Comparison of ENCODE assay signal across 33 mouse cellular contexts in genomic region chr2:92385113-92386051, GRCm38 (mm10). TPM values are rescaled to one million over a fixed set of nuclear protein-coding genes. Genes with fewer than 3 reads are reported as not detected.
DNase-seq lines count a peak whose midpoint lies in the region; ATAC-seq and TF ChIP-seq lines count a peak whose summit lies in the region.
"Had no signal": no experiment of that assay in that cellular context is flagged by ENCODE, and none has a peak within 500 bp of the region (broad histone marks: within the 10 kb centered on the region; RNA-seq: fewer than 3 reads in every experiment).

No protein-coding gene starts in this region.

- no peaks in the 10 kb centered on the region for H3K27me3 ChIP-seq in myocyte (ENCODE audit: control insufficient read depth, insufficient read depth, insufficient read length)
- H3K27me3 ChIP-seq in midbrain, postnatal 0 days (ENCODE audit: insufficient read depth, low read length), result no peaks in the 10 kb centered on the region
- H3K27me3 ChIP-seq: embryonic facial prominence, embryonic 12.5 days; forebrain, embryonic 15.5 days; hindbrain, embryonic 15.5 days; midbrain, embryonic 13.5 days; neural tube, embryonic 15.5 days; stomach, embryonic 15.5 days had no signal

- H3K27ac ChIP-seq in left cerebral cortex, adult 2 months, result peak overlapping the region; percentile 51
- no peak overlapping the region for H3K27ac ChIP-seq in midbrain, postnatal 0 days (ENCODE audit: low read depth, low read length)
- H3K27ac ChIP-seq: embryonic facial prominence, embryonic 12.5 days; forebrain, embryonic 15.5 days; hindbrain, embryonic 15.5 days; midbrain, embryonic 13.5 days; neural tube, embryonic 15.5 days; stomach, embryonic 15.5 days had no signal

- H3K79me2 ChIP-seq in myocyte (ENCODE audit: control insufficient read depth, insufficient read depth), result no peaks in the 10 kb centered on the region

- no peak for ATAC-seq in midbrain, postnatal 0 days (ENCODE audit: low FRiP score)
- ATAC-seq: activated CD4-positive, CD25-positive, alpha-beta regulatory T cell, adult 4 months; forebrain, embryonic 15.5 days; inflammation-experienced regulatory T-cells, adult 6 months; lung, postnatal 0 days; midbrain, embryonic 13.5 days had no signal

- TF ChIP-seq CTCF in left cerebral cortex, adult 2 months (IDR thresholded peaks at IDR 0.05), result no peak; the same call in 1 of the 2 replicates
- TF ChIP-seq CTCF in midbrain, postnatal 0 days (IDR thresholded peaks at IDR 0.05), result no peak

- H3K4me2 ChIP-seq in myocyte (ENCODE audit: low read depth), result no peak overlapping the region
- no peak overlapping the region for H3K4me2 ChIP-seq in midbrain, postnatal 0 days (ENCODE audit: low read depth, low read length, poor library complexity, severe bottlenecking)
- H3K4me2 ChIP-seq: embryonic facial prominence, embryonic 12.5 days; forebrain, embryonic 15.5 days; heart, embryonic 12.5 days; hindbrain, embryonic 15.5 days; midbrain, embryonic 13.5 days; neural tube, embryonic 15.5 days; stomach, embryonic 15.5 days had no signal

- no peaks in the 10 kb centered on the region for H3K36me3 ChIP-seq in myocyte (ENCODE audit: control insufficient read depth, insufficient read depth)
- peaks cover 67% of the 10 kb centered on the region for H3K36me3 ChIP-seq in midbrain, postnatal 0 days (ENCODE audit: insufficient read depth, low read length)

- H3ac ChIP-seq in myocyte (ENCODE audit: control insufficient read depth, insufficient read length), result no peak overlapping the region

- intact Hi-C loops in left cerebral cortex, adult 2 months (cut with DNase I), result no loop called here
- intact Hi-C loops in left cerebral cortex, postnatal 4 days (cut with DNase I), result no loop called here

- no peak for TF ChIP-seq POLR2A in myocyte (IDR thresholded peaks at IDR 0.05; ENCODE audit: insufficient read length, low read depth)

- no peak overlapping the region for H3K9ac ChIP-seq in midbrain, postnatal 0 days (replicated peaks; ENCODE audit: low read length, poor library complexity, severe bottlenecking)
- H3K9ac ChIP-seq: embryonic facial prominence, embryonic 12.5 days; forebrain, embryonic 15.5 days; hindbrain, embryonic 15.5 days; midbrain, embryonic 13.5 days; neural tube, embryonic 15.5 days; stomach, embryonic 15.5 days had no signal

- 79% methylated on average over 22 of the region's 22 CpGs for WGBS in midbrain, postnatal 0 days

- peak; percentile 68 for DNase-seq in cerebellum, adult 9-11 months
- no peak for DNase-seq in cerebellum, adult 11 months
- no peak for DNase-seq in left cerebral cortex, adult 2 months (ENCODE audit: extremely low spot score in 1 of 2, low spot score in 2 of 2)
- no peak for DNase-seq in left cerebral cortex, postnatal 4 days
- peak; percentile 40 for DNase-seq in ES-CJ7 (ENCODE audit: low read depth, low spot score)
- no peak for DNase-seq in midbrain, postnatal 0 days (ENCODE audit: low spot score)
- DNase-seq: adrenal gland, adult 2 months; adrenal gland, postnatal 36 days; embryo, embryonic 11 days; gastrocnemius, postnatal 25 days; heart, adult 18-20 months; heart, postnatal 4 days; kidney, adult 11 months; kidney, postnatal 14 days; liver; lung, postnatal 4 days; retina, postnatal 1 day; right cerebral cortex, postnatal 14 days; thymus, adult 18-20 months; thymus, postnatal 25 days had no signal

- H3K4me1 ChIP-seq in midbrain, postnatal 0 days (ENCODE audit: insufficient read depth, low read length), result peaks cover 11% of the 10 kb centered on the region

- no peak overlapping the region for H3K4me3 ChIP-seq in left cerebral cortex, adult 2 months
- no peak overlapping the region for H3K4me3 ChIP-seq in myocyte
- H3K4me3 ChIP-seq in midbrain, postnatal 0 days (ENCODE audit: low read depth, low read length), result no peak overlapping the region
- H3K4me3 ChIP-seq: embryonic facial prominence, embryonic 12.5 days; forebrain, embryonic 15.5 days; heart, embryonic 12.5 days; hindbrain, embryonic 15.5 days; megakaryocyte, embryonic 14.5 days; midbrain, embryonic 13.5 days; neural tube, embryonic 15.5 days; stomach, embryonic 15.5 days had no signal

- H3K9me3 ChIP-seq in midbrain, postnatal 0 days (ENCODE audit: low read length), result no peaks in the 10 kb centered on the region
- H3K9me3 ChIP-seq: embryonic facial prominence, embryonic 12.5 days; forebrain, embryonic 15.5 days; heart, embryonic 12.5 days; hindbrain, embryonic 15.5 days; megakaryocyte, embryonic 14.5 days; midbrain, embryonic 13.5 days; neural tube, embryonic 15.5 days; stomach, embryonic 15.5 days had no signal

TF ChIP-seq in myocyte, 11 proteins besides CTCF, POLR2A, EP300 and RAD21:
- TF ChIP-seq MYOG (IDR thresholded peaks at IDR 0.05; ENCODE audit: control insufficient read depth in 1 of 3, insufficient read depth in 1 of 3, insufficient read length in 2 of 3, low read depth in 2 of 3) (no peak), POLR2AphosphoS2 (IDR thresholded peaks at IDR 0.05; ENCODE audit: insufficient read length, low read depth) (peak; percentile 33)

RNA-seq across cellular contexts. Expression of gene 1700029I15Rik, which starts 3.0 kb away (rescaled TPM):
- 1 to 10 TPM; 5.3 TPM for total RNA-seq in left cerebral cortex, adult 2 months (2021)
- total RNA-seq in left cerebral cortex, postnatal 4 days (2021), result 1 to 10 TPM; 2.8 to 3.2 TPM
- polyA plus RNA-seq in myocyte (2012; fragmentation: generic; extraction: Trizol), result 0.91 TPM
- 0.76 and 8.6 TPM in 2 replicates for total RNA-seq in midbrain, postnatal 0 days (2014; rRNA removed)
- 3.1 and 4.7 TPM in 2 replicates for polyA plus RNA-seq in midbrain, postnatal 0 days (2015; fragmentation: Nextera tagmentation; extraction: Ambion mirVana)

RNA-seq across cellular contexts. Expression of gene Large2, which starts 10.7 kb away (rescaled TPM):
- total RNA-seq in left cerebral cortex, adult 2 months (2021), result 1 to 10 TPM in 1 of 2 experiments, under 1 TPM in 1; 0.72 to 1.0 TPM
- total RNA-seq in left cerebral cortex, postnatal 4 days (2021), result under 1 TPM; 0.60 to 0.72 TPM
- polyA plus RNA-seq in myocyte (2012; fragmentation: generic; extraction: Trizol), result 0.11 TPM
- total RNA-seq in midbrain, postnatal 0 days (2014; rRNA removed), result 1.4 TPM in 2 replicates
- polyA plus RNA-seq in midbrain, postnatal 0 days (2015; fragmentation: Nextera tagmentation; extraction: Ambion mirVana), result 1.5 and 1.6 TPM in 2 replicates
- total RNA-seq: monocyte, adult 5-6 weeks had no signal
- polyA plus RNA-seq: activated CD4-positive, CD25-positive, alpha-beta regulatory T cell, adult 4 months had no signal

RNA-seq across cellular contexts. Expression of gene Pex16, which starts 10.9 kb away (rescaled TPM):
- 10 to 100 TPM; 33.4 to 37.1 TPM for total RNA-seq in left cerebral cortex, adult 2 months (2021)
- 10 to 100 TPM; 34.0 to 34.5 TPM for total RNA-seq in left cerebral cortex, postnatal 4 days (2021)
- polyA plus RNA-seq in myocyte (2012; fragmentation: generic; extraction: Trizol), result 44.1 TPM
- 23.6 and 31.8 TPM in 2 replicates for total RNA-seq in midbrain, postnatal 0 days (2014; rRNA removed)
- 43.4 and 51.5 TPM in 2 replicates for polyA plus RNA-seq in midbrain, postnatal 0 days (2015; fragmentation: Nextera tagmentation; extraction: Ambion mirVana)

RNA-seq across cellular contexts. Expression of gene Mapk8ip1, which starts 15.7 kb away (rescaled TPM):
- total RNA-seq in left cerebral cortex, adult 2 months (2021), result 100 to 1,000 TPM; 340 to 364 TPM
- total RNA-seq in left cerebral cortex, postnatal 4 days (2021), result 100 to 1,000 TPM; 306 to 339 TPM
- 34.7 TPM for polyA plus RNA-seq in myocyte (2012; fragmentation: generic; extraction: Trizol)
- total RNA-seq in midbrain, postnatal 0 days (2014; rRNA removed), result 286 and 357 TPM in 2 replicates
- polyA plus RNA-seq in midbrain, postnatal 0 days (2015; fragmentation: Nextera tagmentation; extraction: Ambion mirVana), result 176 and 178 TPM in 2 replicates
- total RNA-seq: monocyte, adult 5-6 weeks had no signal

RNA-seq across cellular contexts. Expression of gene Cry2, which starts 48.5 kb away (rescaled TPM):
- total RNA-seq in left cerebral cortex, adult 2 months (2021), result 100 to 1,000 TPM; 126 to 129 TPM
- 10 to 100 TPM; 74.6 to 75.8 TPM for total RNA-seq in left cerebral cortex, postnatal 4 days (2021)
- polyA plus RNA-seq in myocyte (2012; fragmentation: generic; extraction: Trizol), result 9.3 TPM
- total RNA-seq in midbrain, postnatal 0 days (2014; rRNA removed), result 41.9 and 48.4 TPM in 2 replicates
- polyA plus RNA-seq in midbrain, postnatal 0 days (2015; fragmentation: Nextera tagmentation; extraction: Ambion mirVana), result 50.6 and 55.2 TPM in 2 replicates

Comparison
In these comparisons a context has a peak if more than half of its experiments do, and no peak if none do; other contexts are left out.
1. DNase-seq: peak in cerebellum, adult 9-11 months (single experiment) and ES-CJ7 (single experiment); none in cerebellum, adult 11 months (single experiment), left cerebral cortex, adult 2 months (0 of 2), left cerebral cortex, postnatal 4 days (single experiment) and midbrain, postnatal 0 days (single experiment).